Mouse (Mus musculus): ENCODE data around the gene Efna5. TPM values are rescaled to one million over a fixed set of nuclear protein-coding genes. Genes with fewer than 3 reads are reported as not detected.
A peak's percentile ranks its signal among the peaks of the same experiment; 100 is the strongest.

Efna5 gene
- polyA plus RNA-seq, 1 experiment: 21.5 TPM

DNA sequence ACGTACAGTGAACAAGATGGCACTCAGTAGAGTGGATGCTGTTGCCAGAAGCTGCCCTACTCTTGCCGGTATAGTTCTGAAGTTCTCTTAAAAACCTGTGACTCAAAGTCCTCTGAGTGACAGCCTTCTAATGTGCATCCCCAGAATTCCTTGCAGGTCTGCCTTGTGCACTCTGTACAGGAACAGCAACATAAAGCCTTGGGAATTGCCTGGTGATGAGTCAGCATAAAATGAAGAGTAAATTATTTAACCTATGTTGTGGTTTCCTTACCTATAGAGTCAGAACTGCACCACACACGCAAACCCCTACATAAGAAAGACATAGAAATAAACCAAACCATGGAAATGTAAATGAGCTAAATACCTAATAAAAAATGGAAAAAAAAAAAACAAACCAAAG is 159.5 kb downstream of the Efna5 start:
- no peak for DNase-seq (ENCODE audit: low read depth)
- TF ChIP-seq POLR2A (IDR thresholded peaks at IDR 0.05; ENCODE audit: borderline replicate concordance, extremely low read depth, insufficient read depth, insufficient read length, poor library complexity, severe bottlenecking): no peak
- no peak for TF ChIP-seq CTCF (IDR thresholded peaks at IDR 0.05; ENCODE audit: borderline replicate concordance, extremely low read depth, insufficient read depth, insufficient read length)

DNA sequence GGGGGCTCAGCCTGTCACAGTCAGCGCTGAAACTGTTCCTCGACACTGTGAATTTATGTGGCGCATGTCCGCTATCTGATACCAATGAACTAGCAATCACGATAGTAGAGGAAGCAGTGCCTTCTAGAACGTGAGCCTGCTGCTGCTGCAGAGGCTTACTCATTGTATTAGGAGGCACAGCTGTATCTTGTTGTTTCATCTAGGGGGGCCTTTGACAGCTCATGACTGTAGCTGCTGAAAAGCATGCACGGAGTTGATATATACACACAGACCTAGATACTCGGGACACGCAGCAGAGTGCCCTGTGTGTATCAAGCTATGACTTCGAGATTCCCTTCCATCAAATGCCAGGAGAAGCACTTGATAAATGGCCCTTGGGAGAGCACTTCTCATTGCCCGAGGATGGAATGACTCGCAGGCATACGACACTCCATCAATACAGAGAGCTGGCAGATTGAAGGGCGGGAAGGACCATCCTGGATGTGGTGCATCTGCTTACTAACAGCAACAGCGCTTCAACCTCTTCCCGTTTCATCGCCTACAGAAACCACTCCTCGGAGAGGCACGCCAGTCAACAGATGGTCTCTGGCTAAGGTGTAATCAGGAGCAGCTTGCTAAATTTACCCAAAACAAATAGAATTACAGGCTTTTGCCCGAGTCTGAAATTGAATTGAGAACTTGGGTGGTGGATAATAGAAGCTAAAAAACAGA is 160.2 kb downstream of the Efna5 start:
- peak; percentile 58 for DNase-seq (ENCODE audit: low read depth)
- no peak for TF ChIP-seq CTCF (IDR thresholded peaks at IDR 0.05; ENCODE audit: borderline replicate concordance, extremely low read depth, insufficient read depth, insufficient read length)
- TF ChIP-seq POLR2A (IDR thresholded peaks at IDR 0.05; ENCODE audit: borderline replicate concordance, extremely low read depth, insufficient read depth, insufficient read length, poor library complexity, severe bottlenecking): no peak

GRCm38 (mm10) chr17:62717426-62718131 is 163.5 kb downstream of the Efna5 start:
- no peak for DNase-seq (ENCODE audit: low read depth)
- no peak for TF ChIP-seq POLR2A (IDR thresholded peaks at IDR 0.05; ENCODE audit: borderline replicate concordance, extremely low read depth, insufficient read depth, insufficient read length, poor library complexity, severe bottlenecking)
- TF ChIP-seq CTCF (IDR thresholded peaks at IDR 0.05; ENCODE audit: borderline replicate concordance, extremely low read depth, insufficient read depth, insufficient read length): no peak

DNA sequence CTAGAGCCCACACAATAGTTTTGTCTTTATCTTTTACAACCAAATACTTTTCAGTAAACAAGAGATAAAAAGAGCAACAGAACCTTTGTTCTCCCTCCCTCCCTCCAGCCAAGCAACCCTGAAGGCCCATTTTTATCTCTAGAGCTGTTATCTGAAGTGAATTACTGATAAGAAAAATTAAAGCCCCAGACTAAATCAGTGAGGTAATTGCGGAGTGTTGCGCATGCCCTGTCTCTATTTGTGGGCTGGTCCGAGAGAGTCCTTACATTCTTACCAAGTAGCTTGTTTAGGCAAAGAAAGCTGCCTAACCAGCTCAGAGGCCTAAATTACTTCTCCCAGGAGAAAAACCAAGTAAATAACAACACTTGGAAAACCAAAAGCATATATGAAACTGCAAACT is 167.7 kb downstream of the Efna5 start:
- TF ChIP-seq CTCF (IDR thresholded peaks at IDR 0.05; ENCODE audit: borderline replicate concordance, extremely low read depth, insufficient read depth, insufficient read length): no peak
- no peak for TF ChIP-seq POLR2A (IDR thresholded peaks at IDR 0.05; ENCODE audit: borderline replicate concordance, extremely low read depth, insufficient read depth, insufficient read length, poor library complexity, severe bottlenecking)

DNA sequence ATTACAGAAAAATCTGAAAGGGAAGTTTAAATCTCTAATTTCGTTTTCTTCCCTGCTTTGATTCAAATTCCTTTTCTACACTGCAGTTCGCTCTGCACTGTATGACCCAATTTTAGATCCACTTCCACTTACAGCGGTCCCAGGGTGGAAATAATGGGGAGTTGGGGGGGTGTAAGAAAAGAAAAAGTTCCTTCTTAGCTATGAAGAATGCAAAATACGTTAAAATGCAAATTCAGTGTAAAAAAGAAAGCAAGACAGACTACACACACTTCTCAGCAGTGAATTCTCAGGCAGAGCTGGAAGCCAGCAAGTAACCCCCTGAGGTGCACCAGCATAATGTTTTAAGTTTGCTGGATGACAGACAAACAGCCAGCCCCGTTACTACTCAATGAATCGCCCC is 174.7 kb downstream of the Efna5 start:
- peak; percentile 77 for DNase-seq (ENCODE audit: low read depth)

More for the DNA sequence above, 167.7 kb downstream of the Efna5 start:
- no peak for DNase-seq (ENCODE audit: low read depth)

DNA sequence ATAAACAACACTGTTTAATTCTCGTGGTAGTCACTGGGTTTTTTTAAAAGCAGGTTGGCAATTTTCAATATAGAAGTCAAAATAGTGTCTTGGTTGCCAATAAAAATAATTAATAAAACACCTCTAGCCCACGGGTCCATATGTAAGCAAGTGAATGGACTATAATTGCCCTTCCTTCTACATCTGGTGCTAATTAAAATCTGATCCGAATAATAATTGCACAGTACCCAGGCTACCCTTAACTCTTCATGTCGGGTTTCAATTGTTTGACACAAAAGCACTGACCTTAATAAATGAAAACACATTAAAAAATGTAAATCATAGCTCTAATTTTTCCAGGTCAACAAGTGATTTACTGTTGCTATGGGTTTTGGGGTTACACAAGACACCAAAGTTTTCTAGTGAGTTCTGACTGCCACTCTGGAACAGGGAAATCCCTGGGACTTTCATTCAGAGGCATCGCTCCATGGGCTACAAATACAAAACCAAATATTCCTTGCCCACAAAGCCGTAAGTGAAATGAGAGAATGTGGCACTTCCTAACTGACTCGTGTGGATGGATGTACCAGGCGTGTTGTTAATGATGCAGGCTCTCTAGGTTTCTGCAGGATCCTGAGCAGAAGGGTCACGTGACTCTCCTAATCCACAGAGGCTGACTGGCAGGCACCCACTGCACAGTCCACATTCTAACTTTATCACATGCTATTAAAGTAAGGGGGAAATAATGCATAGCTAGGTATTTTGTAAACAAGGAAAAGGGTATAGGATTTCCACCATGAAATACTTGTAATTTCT is 178.9 kb downstream of the Efna5 start:
- peak; percentile 53 for DNase-seq (ENCODE audit: low read depth)

More for the DNA sequence above, 174.7 kb downstream of the Efna5 start:
- TF ChIP-seq POLR2A (IDR thresholded peaks at IDR 0.05; ENCODE audit: borderline replicate concordance, extremely low read depth, insufficient read depth, insufficient read length, poor library complexity, severe bottlenecking): no peak
- TF ChIP-seq CTCF (IDR thresholded peaks at IDR 0.05; ENCODE audit: borderline replicate concordance, extremely low read depth, insufficient read depth, insufficient read length): no peak

DNA sequence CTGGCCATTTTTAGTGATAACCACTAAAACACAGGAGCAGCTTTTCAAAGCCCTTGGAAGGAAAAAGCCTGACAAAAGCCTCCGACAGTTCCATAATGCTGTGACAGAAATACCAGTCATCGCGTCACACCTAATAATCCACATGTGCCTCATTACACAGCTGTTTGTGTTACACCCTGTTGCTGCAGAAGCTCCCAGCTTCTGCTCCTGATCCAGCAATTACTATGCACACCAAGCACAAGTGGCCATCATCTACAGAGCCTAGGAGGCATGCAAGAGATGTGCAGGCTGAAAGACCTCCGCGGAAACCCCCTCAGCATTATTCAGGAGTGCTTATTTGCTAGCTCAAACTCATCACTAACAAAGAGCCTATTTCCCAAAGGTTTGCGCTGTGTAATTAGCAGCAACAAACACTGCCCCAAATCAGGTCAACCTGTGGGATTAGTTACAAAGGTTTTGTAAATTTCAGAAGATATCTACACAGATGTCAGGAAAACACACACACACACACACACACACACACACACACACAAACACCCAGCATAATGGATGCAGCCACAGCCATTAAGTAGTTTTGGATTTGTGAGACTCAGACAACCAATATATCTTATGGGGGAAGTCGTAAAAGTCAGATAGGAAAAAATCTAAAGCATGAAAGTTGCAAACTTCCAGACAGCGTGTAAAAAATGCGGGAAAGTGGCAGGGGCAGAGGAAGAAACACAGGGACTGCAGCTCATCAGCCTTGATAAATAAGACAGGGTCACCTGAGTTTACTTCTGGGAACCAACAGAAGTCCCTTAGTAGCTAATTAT is 180.1 kb downstream of the Efna5 start:
- TF ChIP-seq CTCF (IDR thresholded peaks at IDR 0.05; ENCODE audit: borderline replicate concordance, extremely low read depth, insufficient read depth, insufficient read length) (no peak), POLR2A (IDR thresholded peaks at IDR 0.05; ENCODE audit: borderline replicate concordance, extremely low read depth, insufficient read depth, insufficient read length, poor library complexity, severe bottlenecking) (no peak)
- DNase-seq (ENCODE audit: low read depth): peak; percentile 58

More for the DNA sequence above, 178.9 kb downstream of the Efna5 start:
- no peak for TF ChIP-seq CTCF (IDR thresholded peaks at IDR 0.05; ENCODE audit: borderline replicate concordance, extremely low read depth, insufficient read depth, insufficient read length)

DNA sequence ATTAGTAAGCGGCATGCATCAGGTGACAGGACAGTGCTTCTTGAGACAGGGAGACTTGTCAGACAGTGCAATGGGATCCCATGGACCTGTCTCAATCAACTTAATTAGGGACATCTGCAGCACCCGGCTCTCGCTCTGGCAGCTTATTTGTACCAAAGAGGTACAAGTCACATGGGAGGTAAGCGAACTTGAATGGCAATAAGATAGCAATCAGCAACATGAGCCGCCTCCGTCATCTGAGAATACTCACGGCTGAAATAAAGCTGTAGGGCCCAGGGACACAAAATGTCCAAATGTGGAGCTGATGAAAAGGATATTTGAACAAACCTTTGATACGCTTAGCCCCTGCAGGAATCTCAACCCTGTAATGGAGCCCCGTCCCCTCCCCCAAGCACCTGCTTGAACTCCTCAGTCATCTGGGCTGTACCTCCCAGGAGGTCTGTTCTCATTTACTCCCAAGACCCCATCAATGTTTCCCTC is 186.1 kb downstream of the Efna5 start:
- no peak for DNase-seq (ENCODE audit: low read depth)
- no peak for TF ChIP-seq POLR2A (IDR thresholded peaks at IDR 0.05; ENCODE audit: borderline replicate concordance, extremely low read depth, insufficient read depth, insufficient read length, poor library complexity, severe bottlenecking)
- TF ChIP-seq CTCF (IDR thresholded peaks at IDR 0.05; ENCODE audit: borderline replicate concordance, extremely low read depth, insufficient read depth, insufficient read length): no peak

DNA sequence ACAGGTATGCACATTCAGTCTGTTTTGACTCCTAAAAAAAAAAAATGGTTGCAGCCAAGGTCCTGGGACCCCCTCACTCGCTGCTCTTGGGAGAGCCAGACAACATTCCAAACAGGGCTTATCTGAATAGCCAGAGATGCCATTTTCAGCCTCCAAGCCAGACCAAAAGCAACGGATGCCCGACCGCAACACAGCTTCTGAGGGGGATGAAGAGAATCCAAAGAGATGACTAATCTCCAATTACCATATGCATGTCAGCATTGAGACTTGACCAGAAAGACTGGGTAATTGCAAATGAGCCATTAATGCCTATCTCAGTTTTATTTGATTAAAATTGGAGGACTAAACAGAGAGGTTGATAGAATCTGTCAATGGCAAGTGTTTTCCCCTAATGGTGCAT is 188.9 kb downstream of the Efna5 start:
- peak; percentile 74 for DNase-seq (ENCODE audit: low read depth)

DNA sequence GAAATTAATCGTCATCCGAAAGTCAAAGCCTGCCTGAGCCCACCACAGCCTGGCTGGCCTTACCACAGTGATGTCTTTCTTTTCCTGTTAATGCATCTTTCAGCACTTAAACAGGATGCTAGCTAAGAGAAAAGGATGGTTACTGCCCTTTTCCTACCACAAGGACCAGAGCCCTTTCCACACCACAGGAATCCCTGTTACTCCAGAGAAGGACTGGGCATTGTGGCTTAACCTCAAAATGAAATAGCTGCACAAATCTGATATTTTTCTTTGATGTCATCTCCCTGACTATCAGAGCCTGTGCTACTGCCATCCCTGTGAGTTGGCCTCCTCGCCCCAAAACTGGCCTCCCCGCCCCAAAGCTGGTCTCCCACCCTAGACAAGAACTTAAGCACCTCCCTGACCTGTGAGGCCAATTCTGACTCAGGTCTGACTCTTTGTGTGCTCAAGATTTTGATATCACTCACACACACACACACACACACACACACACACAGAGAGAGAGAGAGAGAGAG is 189.9 kb downstream of the Efna5 start:
- TF ChIP-seq CTCF (IDR thresholded peaks at IDR 0.05; ENCODE audit: borderline replicate concordance, extremely low read depth, insufficient read depth, insufficient read length) (no peak), POLR2A (IDR thresholded peaks at IDR 0.05; ENCODE audit: borderline replicate concordance, extremely low read depth, insufficient read depth, insufficient read length, poor library complexity, severe bottlenecking) (no peak)
- no peak for DNase-seq (ENCODE audit: low read depth)

More for the DNA sequence above, 188.9 kb downstream of the Efna5 start:
- TF ChIP-seq CTCF (IDR thresholded peaks at IDR 0.05; ENCODE audit: borderline replicate concordance, extremely low read depth, insufficient read depth, insufficient read length) (no peak), POLR2A (IDR thresholded peaks at IDR 0.05; ENCODE audit: borderline replicate concordance, extremely low read depth, insufficient read depth, insufficient read length, poor library complexity, severe bottlenecking) (no peak)

Data from brain, embryonic 14.5 days (tissue).